Mouse (Mus musculus) heart, embryonic 10.5 days (tissue): ENCODE data around the gene Ift80. TPM values are rescaled to one million over a fixed set of nuclear protein-coding genes. Genes with fewer than 3 reads are reported as not detected.

ENCODE experiments used
- DNase-seq: peaks from one replicate; pipeline ENCODE4 v3.0.0-alpha.2; 2017; ENCODE audit warnings: low spot score
- H3K27ac ChIP-seq: fragments of 300-500 bp; sonication (generic); 2 replicates; pipeline ENCODE4 v1.5.1; 2016; ENCODE audit warnings: mild to moderate bottlenecking
- H3K27me3 ChIP-seq: fragments of 300-500 bp; sonication (generic); 2 replicates; pipeline ENCODE4 v1.6.1; 2016; ENCODE audit warnings: mild to moderate bottlenecking; ENCODE audit not compliant: poor library complexity, insufficient read depth, severe bottlenecking
- H3K36me3 ChIP-seq: fragments of 300-500 bp; sonication (generic); 2 replicates; pipeline ENCODE4 v1.6.1; 2016; ENCODE audit warnings: mild to moderate bottlenecking, moderate library complexity
- H3K4me1 ChIP-seq: fragments of 300-500 bp; sonication (generic); 2 replicates; pipeline ENCODE4 v1.6.1; 2016; ENCODE audit warnings: mild to moderate bottlenecking
- H3K4me3 ChIP-seq: fragments of 300-500 bp; sonication (generic); 2 replicates; pipeline ENCODE4 v1.5.1; 2016; ENCODE audit warnings: mild to moderate bottlenecking, moderate library complexity
- H3K9me3 ChIP-seq: fragments of 300-500 bp; sonication (generic); 2 replicates; pipeline ENCODE4 v1.6.1; 2016; ENCODE audit warnings: mild to moderate bottlenecking, moderate library complexity
- WGBS: fragments of 180-500 bp; shearing (Covaris S2); methylation state at CpG from one replicate; pipeline ENCODE4 v1.1.7; 2016; 5-methylcytosine and 5-hydroxymethylcytosine counted together
- microRNA counts: library from miRNA; unstranded; fragments of <30 nt; microRNA quantifications from one replicate; lab custom pipeline; 2017
- microRNA-seq: library from miRNA; unstranded; fragments of <30 nt; microRNA quantifications from one replicate; pipeline ENCODE4, GENCODE M21; 2017
- polyA plus RNA-seq: library from polyadenylated mRNA; unstranded; fragments of >200 nt; fragmentation: Nextera tagmentation; extraction: Ambion mirVana; gene quantifications from 2 replicates; pipeline ENCODE4 v1.2.1, GENCODE M21; 2016

Ift80 gene
- polyA plus RNA-seq, 1 experiment from 2014 or later: 9.6 TPM

DNA sequence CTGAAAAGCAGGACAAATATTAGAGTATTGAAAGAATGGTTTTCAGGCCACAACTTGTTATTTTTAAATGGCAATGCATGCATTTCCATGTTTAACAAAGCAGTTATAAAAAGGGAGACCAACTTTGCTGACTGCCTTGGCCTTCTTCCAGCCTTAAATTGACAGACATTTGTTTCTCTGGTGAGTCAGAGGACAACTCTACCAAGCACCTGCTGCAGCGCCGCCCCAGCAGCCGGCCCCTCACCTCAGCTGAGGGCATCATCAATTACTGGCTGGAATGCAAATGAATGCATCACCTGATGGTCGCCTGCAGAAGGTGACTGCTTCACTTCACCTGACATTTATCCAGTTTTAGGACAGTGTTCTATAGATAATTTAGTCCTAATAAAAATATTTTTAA, 108.9 kb downstream of the Ift80 start:
- no peak overlapping the region for H3K4me3 ChIP-seq
- no peaks in the 10 kb centered on the region for H3K9me3 ChIP-seq
- peaks cover 6% of the 10 kb centered on the region for H3K36me3 ChIP-seq
- 73% methylated on average over 4 of the region's 4 CpGs for WGBS
- no peak overlapping the region for H3K27ac ChIP-seq
- no peak for DNase-seq
- 0 out of 2 replicates have a peak, but pooled peaks cover 3% of the 10 kb centered on the region for H3K4me1 ChIP-seq
- H3K27me3 ChIP-seq: no peaks in the 10 kb centered on the region

DNA sequence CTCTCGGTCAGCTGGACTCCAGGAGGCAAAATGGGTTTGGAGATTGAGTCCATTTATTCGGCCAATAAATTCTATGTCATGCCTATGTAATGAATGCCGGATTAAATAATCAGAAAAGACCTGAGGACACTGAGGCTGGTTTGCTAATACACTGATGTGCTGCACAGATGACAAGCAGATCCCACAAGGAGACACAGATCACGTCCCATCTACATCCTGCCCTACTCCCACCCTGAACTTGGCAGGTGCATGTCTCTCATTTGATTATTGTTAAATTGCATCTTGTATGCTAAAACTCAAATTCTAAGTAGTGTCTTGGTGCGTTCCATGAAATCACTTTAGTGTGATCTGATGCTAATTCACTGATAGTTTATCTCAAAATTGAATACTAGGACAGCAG, 117.5 kb downstream of the Ift80 start:
- WGBS: 80% methylated on average over 5 of the region's 5 CpGs

DNA sequence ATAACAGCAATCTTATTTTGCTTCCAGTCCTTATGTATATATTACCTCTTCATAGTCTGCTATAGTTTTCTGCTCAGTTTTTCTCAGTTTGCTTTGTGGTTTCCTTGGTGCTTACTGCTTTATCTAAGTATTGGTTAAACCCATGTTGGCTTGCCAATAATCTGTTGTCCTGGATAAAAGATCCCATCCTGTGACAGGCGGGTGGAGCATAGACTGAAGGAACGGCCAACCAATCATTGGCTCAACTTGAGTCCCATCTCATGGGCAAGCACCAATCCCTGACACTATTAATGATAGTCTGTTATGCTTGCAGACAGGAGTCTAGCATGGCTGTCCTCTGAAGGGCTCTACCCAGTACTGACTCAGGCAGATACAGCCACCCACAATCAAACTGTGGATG, 130.3 kb downstream of the Ift80 start:
- Histone ChIP-seq H3K27me3 (peaks cover 18% of the 10 kb centered on the region), H3K4me1 (peaks cover 18% of the 10 kb centered on the region), H3K9me3 (no peaks in the 10 kb centered on the region), H3K27ac (no peak overlapping the region), H3K4me3 (no peak overlapping the region), H3K36me3 (no peaks in the 10 kb centered on the region)
- WGBS: 87% methylated on average over 2 of the region's 2 CpGs
- no peak for DNase-seq

More for the DNA sequence above, 117.5 kb downstream of the Ift80 start:
- no peaks in the 10 kb centered on the region for H3K4me1 ChIP-seq
- H3K36me3 ChIP-seq: no peaks in the 10 kb centered on the region
- H3K9me3 ChIP-seq: no peaks in the 10 kb centered on the region
- no peak overlapping the region for H3K27ac ChIP-seq
- no peaks in the 10 kb centered on the region for H3K27me3 ChIP-seq
- DNase-seq: no peak
- H3K4me3 ChIP-seq: no peak overlapping the region

DNA sequence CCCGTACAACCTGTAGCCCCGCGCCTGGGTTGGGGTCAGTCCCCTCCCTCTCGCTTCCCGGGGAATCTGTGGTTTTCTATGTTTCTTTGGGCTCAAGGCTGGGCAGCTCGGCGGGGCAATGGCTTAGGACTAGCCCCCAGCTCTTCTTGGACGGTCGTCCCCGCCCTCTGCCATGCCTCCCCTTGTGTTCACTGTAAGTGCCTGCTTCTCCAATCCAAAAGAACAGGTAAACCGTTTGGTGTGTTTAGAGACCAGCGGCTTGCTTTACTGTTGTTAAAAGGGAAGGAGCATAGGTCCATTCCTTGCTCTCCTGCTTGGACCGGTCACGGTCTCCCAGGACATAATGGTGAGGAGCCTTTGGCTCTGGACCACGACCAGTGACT, 133.8 kb downstream of the Ift80 start:
- peak overlapping the region; percentile 89 for H3K27ac ChIP-seq
- no peaks in the 10 kb centered on the region for H3K9me3 ChIP-seq
- H3K27me3 ChIP-seq: peaks cover 35% of the 10 kb centered on the region
- peak overlapping the region; percentile 81 for H3K4me3 ChIP-seq
- 4% methylated on average over 15 of the region's 15 CpGs for WGBS
- DNase-seq: no peak
- peaks cover 30% of the 10 kb centered on the region for H3K4me1 ChIP-seq
- no peaks in the 10 kb centered on the region for H3K36me3 ChIP-seq

DNA sequence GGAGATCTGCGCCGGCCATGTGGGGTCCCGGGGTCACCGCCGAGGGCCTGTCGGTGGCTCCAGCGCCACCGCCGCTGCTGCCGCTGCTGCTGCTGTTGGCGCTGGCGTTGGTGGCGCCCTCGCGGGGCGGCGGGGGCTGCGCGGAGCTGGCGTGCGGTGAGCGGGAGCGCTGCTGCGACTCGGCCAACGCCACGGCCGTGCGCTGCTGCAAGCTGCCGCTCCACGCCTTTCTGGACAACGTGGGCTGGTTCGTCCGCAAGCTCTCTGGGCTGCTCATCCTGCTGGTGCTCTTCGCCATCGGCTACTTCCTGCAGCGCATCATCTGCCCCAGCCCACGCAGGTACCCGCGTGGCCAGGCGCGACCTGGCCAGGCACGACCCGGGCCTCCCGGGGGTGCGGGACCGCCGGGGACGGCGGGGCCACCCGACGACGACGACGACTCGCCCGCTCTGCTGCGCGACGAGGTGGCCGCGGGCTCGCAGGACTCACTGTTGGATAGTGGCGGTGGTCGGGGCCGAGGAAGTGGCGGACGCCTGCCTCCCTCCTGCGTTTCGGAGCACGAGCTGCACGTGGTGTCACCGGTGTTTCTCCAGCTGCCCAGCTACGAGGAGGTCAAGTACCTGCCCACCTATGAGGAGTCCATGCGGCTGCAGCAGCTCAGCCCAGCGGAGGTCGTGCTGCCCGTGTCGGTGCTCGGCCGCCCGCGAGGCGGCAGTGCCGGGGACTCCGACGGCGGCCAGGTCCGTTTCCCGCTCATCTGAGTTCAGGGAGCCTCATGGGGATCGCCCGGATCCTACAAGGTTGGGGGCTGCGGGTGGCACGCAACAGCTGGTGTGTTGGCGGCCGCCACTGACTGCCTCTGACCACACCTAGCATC, 134.4 kb downstream of the Ift80 start:
- WGBS: under 1% methylated on average over 96 of the region's 96 CpGs
- Histone ChIP-seq H3K9me3 (no peaks in the 10 kb centered on the region), H3K27ac (peak overlapping the region; percentile 89), H3K27me3 (peaks cover 35% of the 10 kb centered on the region), H3K36me3 (no peaks in the 10 kb centered on the region), H3K4me1 (peaks cover 30% of the 10 kb centered on the region), H3K4me3 (peak overlapping the region; percentile 81)
- peak; percentile 80 for DNase-seq

DNA sequence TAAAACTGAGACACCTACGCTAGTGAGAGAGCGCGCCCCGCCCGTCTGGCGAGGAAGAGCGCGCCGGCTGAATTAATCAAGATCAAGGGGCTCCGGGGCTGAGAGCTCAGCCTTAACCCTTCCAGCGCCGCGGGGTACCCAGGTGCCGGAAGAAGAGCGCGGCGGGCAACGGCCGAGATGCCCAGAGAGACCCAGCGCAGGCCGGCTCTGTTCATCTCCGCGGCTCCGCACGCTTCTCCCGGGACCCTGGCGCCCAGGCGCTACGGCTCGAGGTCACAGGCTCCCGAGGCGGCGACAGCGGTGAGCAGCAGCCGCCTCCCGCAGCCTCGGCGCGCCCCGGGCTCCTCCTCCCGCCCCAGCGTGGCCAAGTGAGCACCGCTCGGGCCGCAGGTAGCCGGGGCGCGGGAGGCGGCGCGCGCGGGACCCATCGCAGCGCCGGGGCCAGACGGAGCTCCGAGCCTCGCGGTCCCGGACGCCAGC, 135.1 kb downstream of the Ift80 start, which contains the start of gene 1110032F04Rik:
Gene 1110032F04Rik, plus strand, starts transcription at position 376 of the 480 bp plus-strand sequence.
- under 1% methylated on average over 62 of the region's 62 CpGs for WGBS
- peaks cover 35% of the 10 kb centered on the region for H3K27me3 ChIP-seq

DNA sequence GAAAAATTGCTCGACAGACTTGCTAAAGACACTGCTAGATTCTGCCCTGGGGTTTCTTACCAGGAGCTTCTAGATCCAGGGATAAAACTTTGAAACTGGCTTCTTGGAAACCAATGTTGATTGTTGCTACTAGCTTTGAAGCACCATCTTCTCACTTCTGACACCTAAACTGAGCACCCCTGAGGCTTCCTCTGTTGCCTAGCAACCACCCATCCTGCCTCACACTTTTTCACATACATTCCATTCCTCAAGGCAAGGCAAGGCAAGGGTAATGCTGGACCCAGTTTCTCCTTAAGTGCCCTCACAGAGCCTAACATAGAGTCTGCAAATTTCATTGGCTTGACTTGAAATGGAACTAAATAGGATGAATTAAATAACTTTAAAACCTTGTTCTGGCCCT, 152.0 kb downstream of the Ift80 start:
- 76% methylated on average over 1 of the region's 1 CpGs for WGBS
- DNase-seq: no peak
- no peaks in the 10 kb centered on the region for H3K4me1 ChIP-seq
- no peak overlapping the region for H3K4me3 ChIP-seq
- no peaks in the 10 kb centered on the region for H3K36me3 ChIP-seq
- H3K27me3 ChIP-seq: no peaks in the 10 kb centered on the region
- no peaks in the 10 kb centered on the region for H3K9me3 ChIP-seq
- no peak overlapping the region for H3K27ac ChIP-seq

More for the DNA sequence above, 135.1 kb downstream of the Ift80 start, which contains the start of gene 1110032F04Rik:
- Histone ChIP-seq H3K27ac (peak within 1 kb of the TSS; percentile 89), H3K4me1 (peaks cover 30% of the 10 kb centered on the region), H3K36me3 (no peaks in the 10 kb centered on the region), H3K9me3 (no peaks in the 10 kb centered on the region), H3K4me3 (peak within 1 kb of the TSS; percentile 81)
- DNase-seq: no peak

DNA sequence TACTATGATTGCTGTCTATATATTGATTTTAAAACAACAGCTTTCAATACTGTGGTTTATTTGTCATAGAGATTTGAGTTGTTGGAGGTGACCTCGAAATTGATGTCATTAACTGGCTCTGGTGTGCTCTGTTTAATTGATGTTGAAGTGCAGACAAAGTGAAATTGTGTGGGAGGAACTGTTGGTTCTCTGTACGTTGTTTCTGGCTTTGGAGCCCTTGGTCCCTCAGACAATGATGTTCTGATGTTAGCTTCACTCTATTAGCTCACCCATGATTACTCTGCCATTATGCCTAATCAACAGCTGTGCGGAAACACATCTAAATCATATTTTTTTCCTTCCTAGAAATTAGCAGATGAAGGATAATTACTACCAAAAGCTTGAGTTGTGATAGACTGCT, 156.0 kb downstream of the Ift80 start:
- 67% methylated on average over 3 of the region's 3 CpGs for WGBS
- H3K9me3 ChIP-seq: no peaks in the 10 kb centered on the region
- no peak overlapping the region for H3K27ac ChIP-seq
- H3K4me3 ChIP-seq: no peak overlapping the region
- H3K36me3 ChIP-seq: no peaks in the 10 kb centered on the region
- DNase-seq: no peak
- no peaks in the 10 kb centered on the region for H3K4me1 ChIP-seq
- no peaks in the 10 kb centered on the region for H3K27me3 ChIP-seq

DNA sequence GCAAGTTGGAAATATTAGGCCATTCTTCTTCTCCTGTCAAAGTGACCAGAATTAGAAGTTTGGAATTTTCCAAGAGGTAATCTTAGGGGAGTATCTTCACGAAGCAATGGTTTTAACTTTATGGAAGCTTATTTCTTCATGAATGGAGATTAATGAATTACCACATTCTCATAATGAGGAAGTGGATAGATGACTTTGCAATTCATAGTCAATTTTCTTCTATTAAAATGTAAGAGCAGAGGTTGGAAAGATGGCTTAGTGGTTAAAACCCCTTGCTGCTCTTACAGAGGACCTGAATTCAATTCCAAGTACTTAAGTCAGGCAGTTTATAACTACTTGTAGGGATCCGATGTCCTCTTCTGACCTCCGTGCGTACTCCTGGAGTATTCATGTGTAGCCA, 160.3 kb downstream of the Ift80 start:
- WGBS: 93% methylated on average over 4 of the region's 4 CpGs
- no peak for DNase-seq
- Histone ChIP-seq H3K27me3 (no peaks in the 10 kb centered on the region), H3K36me3 (no peaks in the 10 kb centered on the region), H3K4me1 (no peaks in the 10 kb centered on the region), H3K9me3 (no peaks in the 10 kb centered on the region), H3K27ac (no peak overlapping the region), H3K4me3 (no peak overlapping the region)

MicroRNAs encoded within 50 kb of the gene (microRNA counts, 519-probe panel; counts per million panel counts)
- microRNA mmu-miR-15b (lab: Ali Mortazavi, UCI): 8,870 counts per million, percentile 93 among the panel's probes with 10 or more counts

Small RNAs within 50 kb of the gene (microRNA-seq; reads per million reads assigned to microRNA genes)
- 1,425 reads per million, percentile 82 among the genes with 10 or more reads in this experiment for gene Mir15b
- 453 reads per million, percentile 70 among the genes with 10 or more reads in this experiment for gene Mir16-2

Other genes with a start within 250 kb of the Ift80 start
- gene 1110032F04Rik, start 135.0 kb downstream of the Ift80 start, polyA plus RNA-seq: 6.2 and 6.5 TPM in 2 replicates
- 156 and 161 TPM in 2 replicates for gene Smc4, start 168 bp upstream of the Ift80 start, polyA plus RNA-seq
- 105 and 122 TPM in 2 replicates for gene Trim59, start 40.2 kb upstream of the Ift80 start, polyA plus RNA-seq
- gene Kpna4, start 122.5 kb upstream of the Ift80 start, polyA plus RNA-seq: 26.3 and 34.8 TPM in 2 replicates
- not detected in 2 replicates for gene Arl14, start 217.8 kb upstream of the Ift80 start, polyA plus RNA-seq